Mouse (Mus musculus) kidney, postnatal 10 days (tissue): ENCODE measurements around the gene Baiap3.

Experiments
- DNase-seq: peaks from one replicate; pipeline ENCODE4 v3.0.0; 2021; ENCODE audit warnings: mixed read lengths

Baiap3 gene

DNA sequence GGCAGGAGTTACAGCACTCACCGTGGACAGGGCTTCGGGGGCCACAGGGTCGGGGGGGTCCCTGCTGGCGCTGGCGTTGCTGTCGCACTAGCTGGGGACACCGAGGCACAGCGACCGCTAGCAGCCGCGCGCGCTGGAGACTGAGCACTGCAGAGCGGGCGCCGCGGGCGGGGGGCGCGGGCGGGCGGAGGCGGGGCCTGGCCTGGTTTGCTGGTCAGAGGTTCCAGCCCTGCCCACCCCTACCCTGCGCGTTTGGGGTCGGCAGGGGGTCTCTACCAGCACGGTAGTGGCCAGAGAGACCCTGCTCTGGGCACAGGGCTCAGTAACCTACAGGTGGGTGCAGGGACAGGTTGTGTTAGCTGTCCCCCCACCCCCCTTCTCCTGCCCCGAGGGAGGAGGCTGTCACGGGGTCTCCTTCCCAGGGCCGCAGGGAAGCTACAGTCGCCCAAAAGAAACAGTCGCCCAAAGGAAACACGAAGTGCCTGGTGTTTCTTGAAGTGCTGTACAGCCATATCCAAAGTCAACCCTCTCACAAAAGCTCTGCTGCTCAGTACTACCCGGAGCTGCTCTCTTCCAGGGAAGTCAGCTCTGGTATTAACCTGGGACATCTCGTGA lies at the start of gene Baiap3:
Gene Baiap3 (minus strand): TSS at position 225 of the 615 bp plus-strand sequence.
- DNase-seq, result peak; percentile 73

DNA sequence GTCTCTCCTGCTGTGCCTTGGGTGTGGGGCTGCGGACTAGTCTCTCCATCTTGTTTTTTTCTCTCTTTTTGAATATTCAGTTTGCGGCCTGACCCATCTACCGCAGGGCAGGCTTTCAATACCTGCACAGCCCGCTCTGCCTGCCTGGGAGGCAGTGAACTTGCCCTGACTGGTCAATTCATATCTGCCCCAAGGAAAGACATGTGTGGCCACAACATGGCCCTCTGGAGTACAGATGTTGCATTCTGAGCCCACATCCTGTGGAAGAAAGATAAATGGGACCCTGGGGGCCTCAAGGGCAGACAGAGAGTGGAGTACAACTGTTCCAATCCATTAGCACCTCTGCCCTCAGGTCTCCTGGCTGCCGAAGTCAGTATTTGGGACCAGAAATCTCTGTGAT lies 41.9 kb upstream of the Baiap3 start, which contains the start of gene Prss34:
Gene Prss34 (plus strand): TSS at position 301 of the 400 bp plus-strand sequence.
- no peak for DNase-seq

DNA sequence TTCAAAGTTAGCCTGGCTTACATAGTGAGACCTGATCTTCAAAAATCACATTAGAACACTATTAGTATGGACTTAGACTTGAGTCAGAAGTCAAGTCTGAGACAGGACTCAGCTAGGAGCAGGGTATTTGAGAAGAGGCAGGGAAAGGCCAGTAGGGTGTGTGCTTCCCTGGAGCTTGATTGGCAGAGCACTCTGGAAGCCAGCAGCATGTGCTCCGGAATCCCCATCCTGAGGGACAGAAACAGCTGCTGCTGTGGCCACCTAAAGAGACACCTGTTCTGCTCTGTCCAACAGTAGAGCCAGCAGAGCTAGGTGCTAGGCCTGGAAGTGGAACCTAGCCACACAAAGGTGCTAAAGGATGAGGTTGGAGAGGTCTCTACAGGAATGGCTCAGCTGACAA lies 37.9 kb upstream of the Baiap3 start:
- no peak for DNase-seq

DNA sequence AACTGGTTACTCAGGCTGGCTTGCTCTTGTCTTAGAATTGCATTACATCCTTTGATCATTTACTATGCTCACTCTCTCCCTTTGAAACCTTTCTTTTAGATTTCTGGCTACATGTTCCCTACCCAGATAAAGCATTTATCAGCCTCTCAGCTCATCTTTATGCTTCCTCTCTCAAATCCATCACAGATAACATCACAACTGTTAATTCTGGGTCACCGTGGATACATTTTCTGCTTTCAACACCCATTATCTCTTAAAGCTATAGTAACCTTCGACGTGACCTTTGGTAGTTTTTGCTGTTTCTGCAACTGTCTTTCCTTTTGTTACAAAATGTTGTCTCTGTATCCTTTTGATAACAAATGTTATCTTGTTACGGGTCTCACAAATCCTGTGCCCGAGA lies 37.3 kb upstream of the Baiap3 start:
- DNase-seq, result no peak

DNA sequence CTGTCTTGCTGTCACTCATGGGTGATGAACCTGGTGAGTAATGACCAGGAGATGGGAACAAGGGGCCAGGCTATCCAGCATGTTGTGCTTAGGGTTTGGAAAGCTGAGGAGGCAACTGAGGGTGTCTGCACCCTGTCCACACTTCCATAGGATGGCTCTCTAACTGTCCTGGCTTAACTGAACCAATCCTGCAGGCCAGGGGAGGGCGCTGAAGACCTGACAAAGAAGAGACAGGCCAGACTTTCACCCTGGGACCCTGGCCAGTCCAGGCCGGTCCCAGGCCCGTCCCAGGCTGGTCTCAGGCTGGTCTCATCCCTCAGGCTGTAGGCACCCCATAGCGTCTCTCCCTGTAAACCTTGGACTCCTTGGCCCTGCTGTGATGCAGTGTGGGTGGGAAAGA lies 34.2 kb upstream of the Baiap3 start:
- peak; percentile 24 for DNase-seq

DNA sequence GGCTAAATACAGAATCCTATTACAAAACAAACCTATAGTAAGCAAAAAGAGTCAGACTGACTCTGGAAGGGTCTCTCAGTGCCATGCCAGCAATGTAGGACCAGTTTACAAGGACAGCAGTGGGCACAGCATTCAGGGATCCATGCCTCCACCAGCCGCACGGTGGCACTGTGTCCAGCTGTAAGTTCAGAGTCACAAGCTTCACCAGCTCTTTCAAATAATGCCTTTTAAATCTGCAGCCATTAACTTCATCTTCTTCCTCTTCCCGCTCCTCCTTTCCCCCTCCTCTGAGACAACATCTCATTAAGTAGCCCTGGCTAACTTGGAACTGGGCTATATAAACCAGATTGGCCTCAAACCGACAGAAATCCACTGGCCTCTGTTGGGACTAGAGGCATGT lies 32.7 kb upstream of the Baiap3 start:
- DNase-seq, result peak; percentile 65

DNA sequence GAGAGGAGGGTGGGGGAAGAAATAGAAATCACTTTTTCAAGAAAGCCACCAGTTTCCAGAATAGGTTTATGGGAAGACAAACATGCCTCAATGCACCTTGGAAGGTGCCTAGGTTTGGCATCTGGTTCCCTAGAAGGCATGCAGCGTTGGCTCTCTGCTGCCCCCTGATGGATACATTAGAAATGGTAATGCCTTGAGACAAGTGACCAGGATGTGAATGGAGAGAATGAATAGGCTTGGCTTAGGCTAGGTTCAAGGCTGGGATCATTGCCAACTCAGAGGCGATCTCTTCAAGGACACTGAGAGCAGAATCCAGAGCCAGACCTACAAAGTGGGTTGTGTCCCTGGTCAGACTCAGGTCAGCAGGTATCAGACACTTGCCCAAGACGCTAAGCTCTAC lies 28.9 kb upstream of the Baiap3 start:
- peak; percentile 82 for DNase-seq

DNA sequence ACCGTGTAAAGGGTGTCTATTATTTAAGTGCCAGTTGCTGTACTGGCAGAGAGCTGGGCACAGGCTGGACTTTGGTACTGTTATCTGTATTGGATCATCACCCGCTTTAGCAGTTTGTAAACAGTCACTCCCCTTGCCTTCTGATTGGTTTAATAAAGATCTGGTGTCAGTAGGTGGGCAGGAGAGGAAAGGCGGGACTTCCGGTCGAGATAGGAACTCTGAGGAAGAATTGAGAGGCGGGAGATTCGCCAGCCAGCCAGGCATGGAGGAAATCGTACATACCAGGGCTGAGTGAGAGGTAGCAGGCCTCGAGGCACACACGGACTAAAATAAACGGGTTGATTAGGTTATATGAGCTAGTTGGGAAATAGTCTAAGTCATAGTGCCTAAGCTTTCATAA lies 26.0 kb upstream of the Baiap3 start:
- DNase-seq, result peak; percentile 80

DNA sequence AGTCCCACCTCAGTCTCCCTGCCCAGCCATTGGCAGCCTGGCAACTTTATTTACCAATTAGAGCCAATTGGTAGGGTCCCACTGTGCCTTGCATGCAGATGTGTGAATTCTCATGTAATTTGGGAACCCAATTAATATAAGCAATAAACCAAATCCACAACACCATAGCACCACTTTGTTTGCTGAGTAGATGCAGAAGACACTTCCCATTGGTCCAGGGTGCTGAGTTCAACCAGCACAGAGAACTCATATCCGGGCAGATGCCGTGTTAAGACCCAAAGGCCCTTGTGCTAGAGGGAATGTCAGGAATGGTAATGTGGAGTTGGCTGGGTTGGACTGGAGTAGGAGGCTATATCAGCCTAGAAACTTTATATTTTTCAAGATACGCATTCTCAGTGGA lies 19.7 kb upstream of the Baiap3 start:
- DNase-seq, result no peak

DNA sequence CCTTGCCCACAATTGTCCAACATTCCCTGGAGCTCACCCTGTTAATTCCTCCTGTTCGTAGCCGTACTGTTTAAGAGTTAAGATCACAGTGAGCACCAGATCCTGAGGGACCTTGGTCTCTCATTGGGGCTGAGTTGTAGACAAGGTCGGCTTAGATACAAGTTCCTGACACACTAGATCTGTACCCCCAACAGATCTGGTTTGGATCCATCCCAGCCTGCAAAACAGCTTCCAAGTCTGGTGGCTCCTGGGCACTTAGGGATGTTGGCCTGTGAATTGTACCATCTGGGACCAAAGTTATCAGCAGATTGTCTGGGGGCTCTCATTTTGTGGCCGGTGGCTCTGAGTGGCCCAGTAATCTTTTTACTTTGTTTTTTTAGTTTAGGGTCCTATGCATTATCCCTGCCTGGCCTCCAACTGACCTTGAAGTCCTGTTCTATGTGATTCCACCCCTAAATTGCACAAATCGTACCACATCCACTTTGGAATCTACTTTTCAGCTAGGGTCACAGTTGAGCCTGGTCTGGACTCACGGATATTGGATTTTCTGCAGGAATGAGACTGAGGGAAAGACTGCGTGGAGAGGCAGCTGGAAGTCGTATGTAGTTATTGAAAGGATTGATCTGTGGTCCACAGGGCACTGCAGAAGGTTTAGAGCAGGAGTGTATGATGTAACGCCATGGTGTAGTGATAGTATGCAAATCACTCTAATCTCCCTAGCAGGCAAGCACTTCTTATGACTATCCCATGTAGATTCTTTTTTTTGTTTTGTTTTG lies 18.6 kb upstream of the Baiap3 start, which contains the start of gene Ube2i:
Gene Ube2i (minus strand): TSS at position 52 of the 776 bp plus-strand sequence.
- DNase-seq, result no peak

DNA sequence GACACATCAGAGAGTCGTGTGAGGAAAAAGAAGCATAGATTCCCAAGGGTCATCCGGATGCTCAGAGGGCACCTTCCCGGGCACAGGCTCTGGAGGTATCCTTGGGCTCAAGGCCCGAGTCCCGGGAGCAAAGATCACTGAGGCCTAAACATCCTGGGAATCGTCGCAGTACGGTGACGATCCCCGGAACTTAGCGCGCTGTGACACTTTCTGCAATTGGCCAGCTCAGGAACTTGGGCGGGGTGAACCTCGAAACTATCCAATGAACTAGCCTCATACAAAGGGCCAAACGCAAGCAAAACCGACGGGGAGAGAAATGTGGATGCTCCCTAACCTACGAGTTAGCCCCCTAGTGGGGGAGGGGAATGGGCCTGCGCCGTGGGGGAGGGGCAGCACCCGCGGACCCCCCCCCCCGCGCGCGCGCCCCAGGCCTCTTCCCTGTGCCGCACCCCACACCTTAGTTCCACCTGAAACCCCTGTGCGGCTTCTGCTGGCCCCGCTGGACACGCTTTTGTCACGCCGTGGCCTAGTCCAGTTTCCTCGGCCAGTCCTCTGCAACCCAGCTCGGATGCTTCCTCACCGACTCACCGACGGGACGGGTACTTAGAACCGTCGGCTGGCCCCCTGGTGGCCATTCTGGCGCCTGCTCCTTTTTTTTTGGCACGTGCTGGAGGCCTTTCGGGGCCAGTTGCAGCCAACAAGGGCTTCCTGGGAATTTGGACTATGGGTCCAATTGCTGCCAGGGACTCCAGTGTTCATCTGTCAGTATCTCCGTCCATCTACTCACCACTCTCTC lies 17.7 kb upstream of the Baiap3 start:
- peak; percentile 95 for DNase-seq

DNA sequence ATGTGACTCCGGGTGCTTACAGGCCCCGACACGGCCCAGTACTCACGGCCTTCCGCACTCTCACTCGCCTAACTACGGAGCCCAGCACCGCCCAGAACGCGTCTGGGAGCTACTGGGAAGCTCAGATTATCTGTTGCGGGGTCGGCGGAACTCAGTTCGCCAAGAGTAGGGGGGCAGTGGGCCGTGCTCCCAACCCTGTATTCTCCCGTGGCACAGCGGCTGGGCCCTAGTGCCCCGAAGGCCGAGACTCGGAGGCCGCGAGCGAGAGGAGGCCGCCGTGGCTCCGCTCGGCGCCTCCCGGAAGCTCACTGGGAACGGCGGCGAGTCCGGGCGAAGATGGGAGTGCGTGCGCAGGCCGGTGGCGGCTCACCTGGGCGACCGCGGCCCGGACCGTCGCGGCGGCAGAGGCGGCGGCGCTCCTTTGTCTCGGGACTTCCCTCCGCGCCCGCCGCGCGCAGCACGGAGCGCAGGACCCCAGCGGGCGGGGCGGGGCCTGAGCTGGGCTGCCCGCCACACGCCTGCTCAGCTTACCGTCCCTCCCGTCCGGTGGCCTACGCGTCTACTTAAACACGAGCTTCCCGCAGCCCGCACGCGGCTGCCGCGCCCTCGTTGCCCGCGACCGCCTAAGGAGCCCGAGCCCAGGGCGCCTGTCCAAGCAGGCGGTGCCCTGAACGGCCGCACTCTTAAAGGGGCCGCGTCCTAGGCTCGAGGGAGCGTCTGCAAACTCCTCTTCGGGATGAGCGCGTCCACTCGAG lies 17.0 kb upstream of the Baiap3 start:
- peak; percentile 92 for DNase-seq

DNA sequence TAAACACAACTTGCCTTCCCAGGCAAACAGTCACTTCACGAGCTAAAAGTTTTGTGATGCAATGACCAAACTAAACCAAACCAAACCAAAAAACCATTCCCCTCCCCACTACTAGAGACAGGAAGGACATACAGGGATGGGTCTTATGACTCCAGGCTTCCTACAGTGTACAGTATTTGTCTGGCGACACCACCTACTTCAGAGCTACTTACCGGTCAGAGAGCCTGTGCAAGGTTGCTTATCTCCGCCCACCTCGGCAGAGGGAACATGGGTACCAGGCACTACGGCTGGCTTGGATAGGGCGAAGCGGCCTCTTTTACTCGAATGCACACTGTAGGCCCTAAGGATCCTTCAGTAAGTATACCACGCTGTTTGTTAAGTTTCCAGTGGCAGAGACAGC lies 16.2 kb upstream of the Baiap3 start:
- DNase-seq, result peak; percentile 46

DNA sequence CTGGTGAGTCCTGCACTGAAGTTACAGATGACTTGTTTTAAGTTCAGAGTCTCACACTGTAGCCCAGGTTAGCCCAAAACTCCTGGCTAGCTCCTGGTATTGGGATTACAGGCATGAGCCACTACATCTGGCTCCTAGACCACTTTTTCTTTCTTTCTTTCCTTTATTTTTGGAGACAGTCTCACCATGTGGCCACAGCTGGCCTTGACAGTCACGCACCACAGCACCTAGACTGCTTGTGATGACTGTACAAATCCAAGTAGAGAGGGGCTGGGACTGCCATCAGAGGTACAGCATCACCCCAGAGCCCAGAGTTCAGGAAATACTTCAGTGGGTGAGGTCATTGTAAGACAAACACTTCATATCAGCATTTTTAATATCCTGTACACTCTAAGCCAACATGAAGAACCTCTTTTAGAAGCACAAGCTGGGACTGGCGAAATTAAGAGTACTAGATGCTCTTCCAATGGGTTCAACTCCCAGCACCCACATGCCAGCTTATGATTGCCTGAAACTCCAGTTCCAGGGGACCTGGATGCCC lies 14.7 kb upstream of the Baiap3 start:
- no peak for DNase-seq

DNA sequence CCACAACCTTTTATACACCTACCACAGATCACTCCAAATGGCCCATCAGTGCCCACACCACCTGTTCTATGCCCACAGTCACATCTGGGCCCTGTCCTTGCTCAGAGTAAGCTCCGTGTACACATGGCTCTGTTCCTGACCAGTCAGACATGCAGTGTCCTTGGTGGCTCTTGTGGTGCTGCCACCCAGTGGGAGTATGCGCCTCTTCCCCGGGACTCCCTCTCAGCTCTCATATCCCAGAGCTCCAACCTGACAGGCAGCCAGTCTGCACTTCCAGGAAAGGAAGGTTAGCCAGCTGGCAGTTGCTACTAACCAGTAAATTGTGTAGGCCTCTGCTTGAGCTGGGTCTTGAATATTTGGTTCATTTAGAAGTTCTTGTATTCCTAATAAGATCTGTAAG lies 8.3 kb upstream of the Baiap3 start:
- DNase-seq, result peak; percentile 47

DNA sequence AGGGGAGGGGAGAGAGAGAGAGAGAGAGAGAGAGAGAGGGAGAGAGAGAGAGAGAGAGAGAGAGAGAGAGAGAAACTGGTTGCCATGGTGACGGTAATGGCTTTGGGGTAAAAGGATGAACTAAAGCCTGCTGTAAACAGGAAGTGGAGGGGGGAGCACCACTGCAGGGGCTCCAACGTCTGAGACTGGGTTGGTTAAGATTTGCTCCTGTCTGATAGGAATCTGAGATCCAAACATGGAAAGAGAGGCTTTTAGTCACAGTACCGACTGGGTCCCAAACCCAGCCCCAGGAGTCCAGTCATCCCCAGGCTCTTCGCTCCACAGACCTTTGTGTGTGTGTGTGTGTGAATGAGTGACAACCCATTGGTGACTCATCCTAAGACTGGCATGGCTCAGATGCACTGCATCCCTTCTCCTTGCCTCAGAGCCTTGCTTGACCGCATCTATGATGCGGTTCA lies 1.7 kb upstream of the Baiap3 start:
- no peak for DNase-seq

DNA sequence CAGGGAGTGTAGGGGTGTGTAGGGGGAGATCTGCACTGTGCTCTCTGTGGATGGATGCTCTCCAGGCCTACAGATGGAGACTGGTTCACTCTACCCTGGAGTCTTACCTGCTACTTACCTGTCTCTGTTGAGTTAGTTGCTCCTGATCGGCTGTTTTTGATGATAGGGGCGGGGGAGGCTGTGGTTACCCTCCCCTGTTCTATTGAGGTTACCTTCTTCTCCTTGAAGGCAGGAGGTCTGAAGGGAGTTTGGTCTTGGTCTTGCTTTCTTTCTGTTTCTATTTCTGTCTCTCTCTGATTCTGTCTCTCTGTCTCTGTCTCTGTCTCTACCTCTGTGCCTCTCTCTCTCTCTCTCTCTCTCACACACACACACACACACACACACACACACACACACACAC lies 1.1 kb downstream of the Baiap3 start:
- no peak for DNase-seq

DNA sequence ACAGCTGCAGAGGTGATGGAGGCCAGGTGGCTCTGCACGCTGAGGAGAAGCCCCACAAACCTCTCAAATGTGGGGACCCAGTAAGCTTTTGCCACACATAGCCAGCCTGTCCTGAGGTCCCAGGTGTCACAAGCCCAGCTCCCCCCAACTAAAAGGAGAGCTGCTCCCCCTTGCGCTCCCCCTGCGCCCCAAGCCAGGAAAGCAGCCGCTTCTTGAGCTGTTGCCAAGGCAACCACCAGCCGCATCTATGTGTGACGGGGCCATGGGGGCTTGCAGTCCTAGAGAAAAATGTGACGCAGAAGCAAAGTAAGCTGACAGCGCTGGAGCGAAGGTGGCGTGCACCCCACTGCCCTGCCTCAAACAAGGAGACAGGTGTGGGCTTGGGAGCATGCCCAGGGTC lies 2.4 kb downstream of the Baiap3 start:
- no peak for DNase-seq

DNA sequence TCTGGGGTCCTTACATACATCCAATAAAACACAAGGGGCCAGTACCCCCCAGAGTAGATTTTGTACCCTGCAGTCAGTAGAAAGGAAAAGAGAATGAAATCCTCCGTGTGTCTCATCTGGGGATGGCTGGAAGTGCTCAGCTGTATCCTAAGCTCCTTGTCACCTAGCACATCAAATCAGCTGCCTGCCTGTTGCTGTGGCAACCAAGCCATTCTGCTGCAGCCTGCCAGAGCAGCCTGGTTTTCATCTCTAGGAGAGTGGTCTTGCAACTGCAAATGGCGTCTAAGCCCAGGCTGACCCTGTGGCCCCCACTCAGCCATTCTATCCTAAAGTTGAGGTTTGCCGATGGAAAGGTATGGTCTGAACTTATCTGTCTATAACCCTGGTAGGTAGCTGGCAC lies 3.5 kb downstream of the Baiap3 start:
- DNase-seq, result no peak

DNA sequence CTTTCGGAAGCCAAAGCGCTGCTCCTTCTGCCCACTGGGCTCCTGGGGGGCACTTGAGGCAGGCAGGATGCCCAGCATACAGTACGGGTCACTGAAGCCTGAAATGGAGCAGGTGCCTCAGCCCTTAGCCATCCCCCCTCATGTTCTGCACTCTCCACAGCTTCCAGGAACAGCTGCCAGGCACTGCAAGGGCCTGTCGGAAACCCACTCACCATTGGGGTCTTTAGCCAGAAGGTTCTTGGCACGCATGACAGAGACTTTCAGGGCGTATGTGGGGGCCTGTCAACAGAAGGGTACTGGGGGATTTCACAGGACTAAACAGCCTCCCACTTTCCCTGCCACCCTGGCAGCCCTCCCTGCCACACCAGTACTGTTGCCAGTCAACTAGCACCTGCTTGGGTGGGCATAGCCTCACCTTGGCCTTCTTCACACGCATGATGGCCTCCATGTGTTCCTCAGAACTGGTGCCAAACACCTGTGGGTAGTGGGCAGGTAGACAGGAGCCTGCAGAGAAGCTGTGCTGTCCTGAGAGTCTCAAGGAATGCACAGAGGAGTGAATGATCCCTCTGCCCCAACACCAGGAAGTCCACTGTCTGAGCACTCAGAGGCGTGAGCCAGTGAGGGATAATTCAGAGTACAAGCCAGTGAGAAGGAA lies 5.9 kb downstream of the Baiap3 start:
- DNase-seq, result no peak

DNA sequence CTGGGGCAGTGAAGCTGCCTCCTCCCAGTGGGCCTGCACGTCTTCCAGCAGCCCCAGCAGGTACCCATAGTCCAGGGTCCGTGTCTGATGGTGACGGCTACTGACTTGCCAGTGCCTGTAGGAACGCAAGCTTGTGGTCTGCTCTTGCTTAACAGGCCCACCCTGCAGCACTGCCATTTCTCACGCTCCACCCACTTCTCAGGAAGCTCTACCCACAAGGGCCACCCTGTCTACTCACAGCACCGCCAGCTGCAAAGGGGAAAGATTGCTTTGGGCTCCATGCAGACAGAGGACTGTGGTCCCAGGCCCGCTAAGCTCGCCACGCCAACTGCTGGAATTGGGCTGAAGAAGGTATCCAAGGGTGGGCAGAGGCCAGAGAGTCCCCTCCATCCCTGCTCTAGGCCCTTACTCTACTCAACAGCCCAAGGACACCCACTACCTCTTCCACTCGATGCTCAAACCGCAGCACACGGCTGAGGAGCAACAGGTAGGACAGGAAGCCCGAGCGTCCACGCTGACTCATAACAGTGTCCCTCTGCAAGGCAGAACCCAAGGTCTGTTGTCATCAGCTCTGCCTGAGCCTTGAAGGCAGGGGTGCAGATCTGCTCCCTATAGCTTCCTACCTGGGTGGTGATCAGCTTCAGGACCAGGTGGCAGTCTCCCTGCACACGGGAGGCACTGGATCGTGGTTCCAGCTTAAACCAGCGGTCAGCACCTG lies 8.0 kb downstream of the Baiap3 start:
- DNase-seq, result no peak
